Mouse (Mus musculus) liver, embryonic 13.5 days (tissue): ENCODE results near the gene Pnpla5. TPM values are rescaled to one million over a fixed set of nuclear protein-coding genes. Genes with fewer than 3 reads are reported as not detected.

Experiments used
- ATAC-seq: fragments of 200-750 bp; cut with Nextera tagmentation; 2 replicates; pipeline ENCODE4 v1.8.0; 2017; ENCODE audit warnings: low read depth, mild to moderate bottlenecking, moderate number of reproducible peaks, moderate library complexity
- DNase-seq: peaks from one replicate; pipeline ENCODE4 v3.0.0; 2022
- H3K27ac ChIP-seq: fragments of 300-500 bp; sonication (generic); 2 replicates; pipeline ENCODE4 v1.5.1; 2015; ENCODE audit warnings: moderate library complexity, mild to moderate bottlenecking, inconsistent platforms
- H3K27me3 ChIP-seq: fragments of 300-500 bp; sonication (generic); 2 replicates; pipeline ENCODE4 v1.6.1; 2015; ENCODE audit warnings: mild to moderate bottlenecking, inconsistent platforms
- H3K36me3 ChIP-seq: fragments of 300-500 bp; sonication (generic); 2 replicates; pipeline ENCODE4 v1.6.1; 2015; ENCODE audit warnings: mild to moderate bottlenecking, inconsistent platforms
- H3K4me1 ChIP-seq: fragments of 300-500 bp; sonication (generic); replicated peaks from 2 replicates; pipeline ENCODE4 v1.6.1; 2015; ENCODE audit warnings: inconsistent platforms
- H3K4me2 ChIP-seq: fragments of 300-500 bp; sonication (generic); 2 replicates; pipeline ENCODE4 v1.6.1; 2015; ENCODE audit warnings: inconsistent platforms, mild to moderate bottlenecking, moderate library complexity
- H3K4me3 ChIP-seq: fragments of 300-500 bp; sonication (generic); replicated peaks from 2 replicates; pipeline ENCODE4 v1.5.1; 2015; ENCODE audit warnings: mild to moderate bottlenecking, inconsistent platforms
- H3K9ac ChIP-seq: fragments of 300-500 bp; sonication (generic); 2 replicates; pipeline ENCODE4 v1.6.1; 2015; ENCODE audit warnings: mild to moderate bottlenecking, inconsistent platforms
- H3K9me3 ChIP-seq: fragments of 300-500 bp; sonication (generic); replicated peaks from 2 replicates; pipeline ENCODE4 v1.6.1; 2016; ENCODE audit warnings: inconsistent platforms
- WGBS: fragments of 180-500 bp; shearing (Covaris S2); methylation state at CpG from one replicate; pipeline ENCODE4 v1.1.7; 2015; ENCODE audit not compliant: insufficient replicate concordance; 5-methylcytosine and 5-hydroxymethylcytosine counted together
- microRNA-seq: library from miRNA; unstranded; fragments of <30 nt; microRNA quantifications from one replicate; pipeline ENCODE4, GENCODE M21; 2016
- polyA plus RNA-seq: library from polyadenylated mRNA; unstranded; fragments of >200 nt; fragmentation: Nextera tagmentation; extraction: Ambion mirVana; gene quantifications from 2 replicates; pipeline ENCODE4 v1.2.1, GENCODE M21; 2015

Pnpla5 gene
- polyA plus RNA-seq, 1 experiment from 2014 or later, result not detected

- Histone ChIP-seq H3K27ac (no peak overlapping the region), H3K9me3 (0 out of 2 replicates have a peak, but pooled peaks cover 4% of the 10 kb centered on the region), H3K4me3 (no peak overlapping the region), H3K4me1 (no peaks in the 10 kb centered on the region), H3K36me3 (no peaks in the 10 kb centered on the region), H3K4me2 (no peak overlapping the region), H3K27me3 (peaks cover 50% of the 10 kb centered on the region), H3K9ac (no peak overlapping the region)
- ATAC-seq, result no peak
- DNase-seq, result no peak
- WGBS, result 60% methylated on average over 4 of the region's 4 CpGs
Observed at GRCm38 (mm10) chr15:84065701-84066100, 57.3 kb downstream of the Pnpla5 start.

- 5% methylated on average over 29 of the region's 29 CpGs for WGBS
- 0 out of 2 replicates have a peak, but pooled peaks cover 4% of the 10 kb centered on the region for H3K9me3 ChIP-seq
- no peak for DNase-seq
- no peak within 1 kb of the TSS for H3K9ac ChIP-seq
- H3K27me3 ChIP-seq, result peaks cover 44% of the 10 kb centered on the region
- H3K36me3 ChIP-seq, result no peaks in the 10 kb centered on the region
- H3K27ac ChIP-seq, result no peak within 1 kb of the TSS
- H3K4me1 ChIP-seq, result no peaks in the 10 kb centered on the region
- H3K4me3 ChIP-seq, result no peak within 1 kb of the TSS
- ATAC-seq, result no peak
- H3K4me2 ChIP-seq, result no peak within 1 kb of the TSS
Observed at GRCm38 (mm10) chr15:84065140-84065539, 57.8 kb downstream of the Pnpla5 start, which contains the start of gene Efcab6. TSS of gene Efcab6 (minus strand) at chr15:84065379.

Small RNA genes lying within 50 kb of the gene (microRNA-seq; reads per million reads assigned to microRNA genes)
- not detected for gene Mir6392

Other genes starting within 250 kb of the Pnpla5 start
- not detected in 2 replicates for gene Efcab6, start 57.8 kb downstream of the Pnpla5 start, polyA plus RNA-seq
- gene Sult4a1, start 17.4 kb downstream of the Pnpla5 start, polyA plus RNA-seq, result 0.12 and 0.24 TPM in 2 replicates
- 1.2 and 1.4 TPM in 2 replicates for gene Pnpla3, start 44.7 kb upstream of the Pnpla5 start, polyA plus RNA-seq
- 98.0 and 106 TPM in 2 replicates for gene Samm50, start 69.1 kb upstream of the Pnpla5 start, polyA plus RNA-seq
- gene Parvb, start 108.9 kb upstream of the Pnpla5 start, polyA plus RNA-seq, result 6.7 and 8.1 TPM in 2 replicates
- 9.4 and 9.8 TPM in 2 replicates for gene Parvg, start 200.9 kb upstream of the Pnpla5 start, polyA plus RNA-seq